Mouse (Mus musculus): ENCODE measurements around the gene Orc6. TPM values are rescaled to one million over a fixed set of nuclear protein-coding genes. Genes with fewer than 3 reads are reported as not detected.

The Orc6 gene
- polyA plus RNA-seq, 1 experiment, result 35.6 TPM

DNA sequence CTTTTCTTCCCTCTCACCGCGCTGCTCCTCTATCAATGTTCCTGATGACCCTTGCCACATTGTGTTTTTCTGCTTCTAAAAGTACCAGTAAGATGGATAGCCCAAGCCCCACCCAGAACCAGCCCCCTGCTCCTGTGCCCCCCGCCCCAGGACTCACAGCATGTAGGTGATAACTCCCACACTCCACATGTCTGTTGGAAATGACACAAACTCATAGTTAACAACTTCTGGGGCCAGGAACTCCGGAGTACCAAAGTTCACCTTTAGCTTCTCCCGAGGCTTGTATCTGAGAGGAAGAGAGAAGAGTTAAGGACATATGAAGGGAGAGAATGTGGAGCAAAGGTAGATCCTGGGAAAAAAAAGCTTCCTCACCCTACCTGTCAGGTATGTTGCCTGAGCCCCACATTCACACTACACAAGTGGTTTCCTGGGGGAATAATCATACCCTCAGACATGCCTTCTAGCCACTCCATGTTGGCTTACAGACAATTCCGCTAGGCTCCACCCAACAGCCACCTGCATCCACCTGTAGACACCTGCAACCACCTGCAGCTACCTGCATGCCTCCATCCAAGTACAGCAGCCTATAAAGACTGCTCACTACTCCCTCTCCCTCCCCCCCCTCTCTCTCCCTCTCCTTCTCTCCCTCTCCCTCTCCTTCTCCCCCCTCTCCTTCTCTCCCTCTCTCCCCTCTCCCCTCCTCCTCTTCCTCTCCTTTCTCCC lies 36.9 kb downstream of the Orc6 start:
- 80% methylated on average over 6 of the region's 6 CpGs for WGBS

DNA sequence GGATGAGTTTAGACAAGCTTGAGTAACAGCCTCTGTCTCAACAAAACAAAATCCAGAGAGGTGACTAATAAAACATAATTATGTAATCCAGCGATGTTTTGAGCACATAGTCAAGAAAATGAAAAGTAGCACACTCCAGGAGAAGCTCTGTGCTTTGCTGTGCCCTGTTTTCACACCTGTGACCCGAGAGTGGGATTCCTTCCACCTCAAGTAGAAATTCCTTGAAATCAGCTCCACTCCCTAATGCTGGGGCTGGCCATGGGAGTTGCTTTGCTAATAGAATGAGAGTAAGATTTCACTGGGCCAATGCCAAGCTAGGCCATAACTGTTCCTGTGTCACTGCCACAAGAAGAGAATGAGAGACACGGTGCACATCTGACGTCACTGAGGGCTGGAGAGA lies 38.2 kb downstream of the Orc6 start:
- Histone ChIP-seq H3K4me3 (replicated peaks; ENCODE audit: insufficient read depth, low read depth, low read length) (no peak overlapping the region), H3K27me3 (ENCODE audit: control insufficient read depth, insufficient read depth, low read length) (no peaks in the 10 kb centered on the region), H3K4me1 (ENCODE audit: control insufficient read depth, insufficient read depth, low read length) (no peaks in the 10 kb centered on the region), H3K27ac (ENCODE audit: insufficient read depth, low read length) (no peak overlapping the region)
- no peak for DNase-seq
- WGBS, result 69% methylated on average over 4 of the region's 4 CpGs
- TF ChIP-seq POLR2A (IDR thresholded peaks at IDR 0.05; ENCODE audit: borderline replicate concordance, insufficient read depth, low read length), result no peak
- no peak for TF ChIP-seq CTCF (IDR thresholded peaks at IDR 0.05; ENCODE audit: borderline replicate concordance, insufficient read depth, low read depth, low read length)

More for the DNA sequence above, 36.9 kb downstream of the Orc6 start:
- Histone ChIP-seq H3K27me3 (ENCODE audit: control insufficient read depth, insufficient read depth, low read length) (no peaks in the 10 kb centered on the region), H3K4me1 (ENCODE audit: control insufficient read depth, insufficient read depth, low read length) (no peaks in the 10 kb centered on the region), H3K4me3 (replicated peaks; ENCODE audit: insufficient read depth, low read depth, low read length) (no peak overlapping the region), H3K27ac (ENCODE audit: insufficient read depth, low read length) (no peak overlapping the region)
- TF ChIP-seq POLR2A (IDR thresholded peaks at IDR 0.05; ENCODE audit: borderline replicate concordance, insufficient read depth, low read length) (no peak), CTCF (IDR thresholded peaks at IDR 0.05; ENCODE audit: borderline replicate concordance, insufficient read depth, low read depth, low read length) (no peak)
- DNase-seq, result no peak

DNA sequence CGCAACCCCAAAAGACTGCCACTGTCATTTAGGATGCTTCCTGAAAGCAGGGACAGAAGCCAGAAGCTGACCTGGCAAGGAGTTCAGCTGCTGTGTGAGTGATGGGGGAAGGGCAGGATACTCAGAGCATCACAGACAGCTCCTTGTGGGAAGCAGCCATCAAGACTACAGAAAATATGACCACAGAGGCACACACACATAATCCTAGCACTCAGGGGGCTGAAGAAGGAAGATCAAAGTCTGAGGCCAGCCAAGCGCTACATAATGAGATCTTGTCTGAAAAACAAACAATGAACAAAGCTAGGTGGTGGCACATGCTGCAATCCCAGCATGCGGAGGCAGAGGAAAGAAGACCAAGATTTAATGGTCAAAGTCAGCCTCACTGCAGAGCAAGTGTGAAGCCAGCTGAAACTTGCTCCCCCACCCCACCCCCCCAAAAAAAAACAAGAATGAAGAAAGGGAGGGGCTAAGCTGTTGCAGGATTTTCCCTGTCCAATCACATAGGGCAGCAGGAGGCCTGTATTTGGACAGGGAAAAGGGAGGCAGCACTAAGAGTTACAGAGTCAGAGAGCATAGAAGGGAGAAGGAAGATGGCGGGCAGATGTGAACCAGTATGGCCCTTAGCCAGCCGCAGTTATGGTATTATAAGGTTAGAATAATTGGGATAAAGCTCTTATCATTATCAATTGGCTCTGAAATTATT lies 40.6 kb downstream of the Orc6 start:
- H3K27me3 ChIP-seq (ENCODE audit: control insufficient read depth, insufficient read depth, low read length), result no peaks in the 10 kb centered on the region
- H3K27ac ChIP-seq (ENCODE audit: insufficient read depth, low read length), result no peak overlapping the region
- TF ChIP-seq POLR2A (IDR thresholded peaks at IDR 0.05; ENCODE audit: borderline replicate concordance, insufficient read depth, low read length) (no peak), CTCF (IDR thresholded peaks at IDR 0.05; ENCODE audit: borderline replicate concordance, insufficient read depth, low read depth, low read length) (no peak)
- H3K4me1 ChIP-seq (ENCODE audit: control insufficient read depth, insufficient read depth, low read length), result no peaks in the 10 kb centered on the region
- no peak for DNase-seq
- no peak overlapping the region for H3K4me3 ChIP-seq (replicated peaks; ENCODE audit: insufficient read depth, low read depth, low read length)
- WGBS, result 58% methylated on average over 5 of the region's 5 CpGs

DNA sequence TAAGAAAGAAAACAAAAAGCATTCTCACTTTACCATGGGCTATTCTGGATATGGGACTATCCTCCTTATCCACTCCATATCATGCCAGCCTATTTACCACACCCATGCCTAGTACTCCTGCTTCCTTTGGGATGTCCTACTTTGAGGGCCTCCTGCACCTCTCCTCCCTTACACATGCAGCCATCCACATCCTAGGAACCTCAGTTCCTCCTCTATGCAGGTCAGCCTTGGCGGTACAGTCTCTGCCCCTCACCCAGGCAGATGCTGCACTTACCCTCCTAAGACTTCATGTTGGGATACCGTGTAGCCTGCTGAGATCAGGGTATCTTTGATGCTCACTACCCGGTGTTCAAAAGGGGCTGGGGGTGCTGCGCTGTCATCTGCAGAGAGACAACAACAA lies 53.9 kb downstream of the Orc6 start:
- Histone ChIP-seq H3K27me3 (ENCODE audit: control insufficient read depth, insufficient read depth, low read length) (no peaks in the 10 kb centered on the region), H3K27ac (ENCODE audit: insufficient read depth, low read length) (no peak overlapping the region), H3K4me3 (replicated peaks; ENCODE audit: insufficient read depth, low read depth, low read length) (no peak overlapping the region), H3K4me1 (ENCODE audit: control insufficient read depth, insufficient read depth, low read length) (no peaks in the 10 kb centered on the region)
- WGBS, result 71% methylated on average over 4 of the region's 4 CpGs
- DNase-seq, result no peak
- no peak for TF ChIP-seq CTCF (IDR thresholded peaks at IDR 0.05; ENCODE audit: borderline replicate concordance, insufficient read depth, low read depth, low read length)
- TF ChIP-seq POLR2A (IDR thresholded peaks at IDR 0.05; ENCODE audit: borderline replicate concordance, insufficient read depth, low read length), result no peak

Other genes starting within 250 kb of the Orc6 start
- gene Fbxw9, start 239.6 kb upstream of the Orc6 start, polyA plus RNA-seq (2012; rRNA removed), result 27.7 and 29.3 TPM in 2 replicates
- gene Gm5741, start 231.7 kb upstream of the Orc6 start, polyA plus RNA-seq (2012; rRNA removed), result 1.3 TPM in 1 of 2 replicates, not detected in the other
- 69.7 and 71.6 TPM in 2 replicates for gene Dhps, start 227.9 kb upstream of the Orc6 start, polyA plus RNA-seq (2012; rRNA removed)
- gene Wdr83os, start 218.9 kb upstream of the Orc6 start, polyA plus RNA-seq (2012; rRNA removed), result 98.0 and 102 TPM in 2 replicates
- 54.4 and 54.9 TPM in 2 replicates for gene Wdr83, start 218.3 kb upstream of the Orc6 start, polyA plus RNA-seq (2012; rRNA removed)
- 34.7 and 35.7 TPM in 2 replicates for gene Man2b1, start 216.4 kb upstream of the Orc6 start, polyA plus RNA-seq (2012; rRNA removed)
- gene Zfp791, start 176.5 kb upstream of the Orc6 start, polyA plus RNA-seq (2012; rRNA removed), result 4.5 and 4.8 TPM in 2 replicates
- not detected in 2 replicates for gene Cks1brt, start 147.7 kb upstream of the Orc6 start, polyA plus RNA-seq (2012; rRNA removed)
- not detected in 2 replicates for gene Olfr371, start 73.6 kb upstream of the Orc6 start, polyA plus RNA-seq (2012; rRNA removed)
- 75.2 and 78.6 TPM in 2 replicates for gene Vps35, start 170 bp downstream of the Orc6 start, polyA plus RNA-seq (2012; rRNA removed)
- gene Mylk3, start 86.7 kb downstream of the Orc6 start, polyA plus RNA-seq (2012; rRNA removed), result 0.03 and 0.08 TPM in 2 replicates
- gene 4921524J17Rik, start 133.2 kb downstream of the Orc6 start, polyA plus RNA-seq (2012; rRNA removed), result 13.8 and 15.5 TPM in 2 replicates
- gene Gpt2, start 192.9 kb downstream of the Orc6 start, polyA plus RNA-seq (2012; rRNA removed), result 40.5 and 41.0 TPM in 2 replicates

All from cerebellum, adult 2 months (tissue).